Mouse (Mus musculus): ENCODE data around the gene Taf3.

Taf3 gene

GRCm38 (mm10) chr2:10048461-10048860, at the start of gene Taf3:
Gene Taf3 (minus strand): TSS chr2:10048596.
- ATAC-seq (ENCODE audit: low TSS enrichment), result peak; percentile 83

GRCm38 (mm10) chr2:10094327-10095100, 46.1 kb upstream of the Taf3 start:
- no peak for ATAC-seq (ENCODE audit: low TSS enrichment)

- ATAC-seq (ENCODE audit: low TSS enrichment), result no peak
Observed at GRCm38 (mm10) chr2:10087256-10087850, 39.0 kb upstream of the Taf3 start.

- ATAC-seq (ENCODE audit: low TSS enrichment), result no peak
Observed at GRCm38 (mm10) chr2:10082737-10083136, 34.3 kb upstream of the Taf3 start.

GRCm38 (mm10) chr2:10081453-10082080, 33.2 kb upstream of the Taf3 start:
- ATAC-seq (ENCODE audit: low TSS enrichment), result no peak

GRCm38 (mm10) chr2:10080310-10081010, 32.1 kb upstream of the Taf3 start, which contains the start of the genes Atp5c1 and Kin:
Gene Atp5c1 (minus strand): TSS chr2:10080510.
Gene Kin (plus strand): TSS chr2:10080593.
- ATAC-seq (ENCODE audit: low TSS enrichment), result peak; percentile 96

GRCm38 (mm10) chr2:10079745-10080309, 31.4 kb upstream of the Taf3 start:
- ATAC-seq (ENCODE audit: low TSS enrichment), result peak; percentile 38

GRCm38 (mm10) chr2:10076675-10077074, 28.3 kb upstream of the Taf3 start:
- ATAC-seq (ENCODE audit: low TSS enrichment), result no peak

- no peak for ATAC-seq (ENCODE audit: low TSS enrichment)
Observed at GRCm38 (mm10) chr2:10074470-10074869, 26.1 kb upstream of the Taf3 start.

- peak; percentile 41; the same call in 1 of the 2 replicates for ATAC-seq (ENCODE audit: low TSS enrichment)
Observed at GRCm38 (mm10) chr2:10071751-10072150, 23.4 kb upstream of the Taf3 start.

- ATAC-seq (ENCODE audit: low TSS enrichment), result no peak
Observed at GRCm38 (mm10) chr2:10058836-10059235, 10.4 kb upstream of the Taf3 start.

- no peak for ATAC-seq (ENCODE audit: low TSS enrichment)
Observed at GRCm38 (mm10) chr2:10051996-10052395, 3.6 kb upstream of the Taf3 start.

- ATAC-seq (ENCODE audit: low TSS enrichment), result peak; percentile 69
Observed at GRCm38 (mm10) chr2:10050878-10051277, 2.5 kb upstream of the Taf3 start.

- ATAC-seq (ENCODE audit: low TSS enrichment), result no peak
Observed at GRCm38 (mm10) chr2:10049456-10049855, 1.1 kb upstream of the Taf3 start.

GRCm38 (mm10) chr2:10047758-10048436, 499 bp downstream of the Taf3 start:
- ATAC-seq (ENCODE audit: low TSS enrichment), result peak; percentile 32

GRCm38 (mm10) chr2:10034976-10035375, 13.4 kb downstream of the Taf3 start:
- ATAC-seq (ENCODE audit: low TSS enrichment), result no peak

GRCm38 (mm10) chr2:10033684-10034083, 14.7 kb downstream of the Taf3 start:
- ATAC-seq (ENCODE audit: low TSS enrichment), result no peak

GRCm38 (mm10) chr2:10029755-10030154, 18.6 kb downstream of the Taf3 start:
- no peak for ATAC-seq (ENCODE audit: low TSS enrichment)

GRCm38 (mm10) chr2:10024264-10024663, 24.1 kb downstream of the Taf3 start:
- peak; percentile 91 for ATAC-seq (ENCODE audit: low TSS enrichment)

GRCm38 (mm10) chr2:10021296-10021695, 27.1 kb downstream of the Taf3 start:
- no peak for ATAC-seq (ENCODE audit: low TSS enrichment)

- ATAC-seq (ENCODE audit: low TSS enrichment), result no peak
Observed at GRCm38 (mm10) chr2:10014951-10015635, 33.3 kb downstream of the Taf3 start.
